10 mouse cellular contexts compared by ENCODE assay signal in the genomic region with DNA sequence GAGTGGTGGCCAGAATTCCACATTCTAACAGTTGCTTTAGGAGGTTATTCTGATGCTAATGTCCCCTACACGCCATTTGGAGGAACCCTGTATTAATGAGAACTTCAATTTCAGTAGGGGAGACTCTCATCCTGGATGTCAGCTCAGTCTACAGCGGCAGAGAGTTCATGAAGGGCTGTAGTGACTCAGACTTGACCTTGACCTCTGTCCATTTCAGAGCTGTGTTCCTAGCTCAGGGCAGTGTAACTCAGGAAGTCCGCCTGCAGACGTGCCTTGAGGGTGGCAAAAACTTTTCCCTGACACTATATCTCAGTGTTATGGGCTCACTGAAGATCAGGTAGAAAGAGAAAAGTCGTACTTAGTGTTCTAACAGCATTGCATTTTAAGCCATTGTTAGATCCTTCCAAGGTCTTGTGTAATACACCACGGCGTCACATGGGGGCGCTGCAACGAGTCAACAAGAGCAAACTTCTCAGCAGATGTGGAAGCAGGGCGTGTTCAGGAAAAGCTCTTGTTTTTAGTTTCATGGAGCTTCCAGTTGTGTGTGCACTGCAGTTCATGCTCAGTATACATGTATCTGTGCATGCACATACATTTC.
DNase-seq lines count a peak whose midpoint lies in the region; ATAC-seq and TF ChIP-seq lines count a peak whose summit lies in the region.
"Had no signal": no experiment of that assay in that cellular context is flagged by ENCODE, and none has a peak within 500 bp of the region (broad histone marks: within the 10 kb centered on the region; RNA-seq: fewer than 3 reads in every experiment).

No protein-coding gene starts in this region.

- H3K4me3 ChIP-seq in cortical plate, adult 2 months (ENCODE audit: insufficient read depth, low read length), result no peak overlapping the region
- no peak overlapping the region for H3K4me3 ChIP-seq in limb, embryonic 14.5 days (replicated peaks; ENCODE audit: low read length)
- H3K4me3 ChIP-seq: heart, embryonic 15.5 days; neural tube, embryonic 12.5 days had no signal

- WGBS in limb, embryonic 14.5 days, result 55% methylated on average over 10 of the region's 10 CpGs

- no peak overlapping the region for H3K4me2 ChIP-seq in limb, embryonic 14.5 days (replicated peaks; ENCODE audit: low read depth, low read length, severe bottlenecking)
- H3K4me2 ChIP-seq: heart, embryonic 15.5 days had no signal

- TF ChIP-seq POLR2A in cortical plate, adult 2 months (IDR thresholded peaks at IDR 0.05; ENCODE audit: extremely low read depth, insufficient read depth, low read length), result no peak
- TF ChIP-seq POLR2A in limb, embryonic 14.5 days (IDR thresholded peaks at IDR 0.05; ENCODE audit: borderline replicate concordance, extremely low read depth, insufficient read depth, insufficient read length), result no peak

- intact Hi-C loops in heart, postnatal 36 days (cut with DNase I), result loop anchor here (1.0 kb wide), 1 partner anchor 418 kb away; no protein-coding TSS in a partner anchor

- H3K9me3 ChIP-seq in limb, embryonic 14.5 days (ENCODE audit: control insufficient read depth, low read length), result no peaks in the 10 kb centered on the region
- H3K9me3 ChIP-seq: heart, embryonic 15.5 days; neural tube, embryonic 12.5 days had no signal

- peak; percentile 63 for TF ChIP-seq CTCF in cortical plate, adult 2 months (IDR thresholded peaks at IDR 0.05; ENCODE audit: extremely low read depth, insufficient read depth, low read length)

- no peak overlapping the region for H3K27ac ChIP-seq in cortical plate, adult 2 months (ENCODE audit: insufficient read depth, low read length)
- no peak overlapping the region for H3K27ac ChIP-seq in limb, embryonic 14.5 days (replicated peaks; ENCODE audit: low read depth, low read length)
- H3K27ac ChIP-seq: heart, embryonic 15.5 days; neural tube, embryonic 12.5 days had no signal

- DNase-seq in adrenal gland, adult (ENCODE audit: inconsistent age in 2 of 2, low spot score in 1 of 2), result peak; percentile 44 to 82
- DNase-seq in adrenal gland, adult 8-10 months, result no peak
- peak; percentile 30 to 55 for DNase-seq in right cerebral cortex, postnatal 10 days (ENCODE audit: low spot score in 2 of 2)
- DNase-seq in right cerebral cortex, adult 18-20 months, result no peak
- DNase-seq in heart, postnatal 36 days, result peak; percentile 57 to 76
- DNase-seq in limb, embryonic 14.5 days (ENCODE audit: low spot score), result peak; percentile 37
- peak; percentile 62 for DNase-seq in splenic B cell, adult 2 months (ENCODE audit: low read depth, low spot score)

- no peaks in the 10 kb centered on the region for H3K36me3 ChIP-seq in limb, embryonic 14.5 days (ENCODE audit: control insufficient read depth, insufficient read depth, low read length)
- H3K36me3 ChIP-seq in splenic B cell, adult 2 months (ENCODE audit: control insufficient read depth, insufficient read depth, low read length, poor library complexity, severe bottlenecking), result no peaks in the 10 kb centered on the region
- H3K36me3 ChIP-seq: heart, embryonic 15.5 days; neural tube, embryonic 12.5 days had no signal

- H3K27me3 ChIP-seq in limb, embryonic 14.5 days (ENCODE audit: control insufficient read depth, insufficient read depth, low read length), result no peaks in the 10 kb centered on the region
- no peaks in the 10 kb centered on the region for H3K27me3 ChIP-seq in splenic B cell, adult 2 months (ENCODE audit: control insufficient read depth, insufficient read depth, low read length, poor library complexity, severe bottlenecking)
- H3K27me3 ChIP-seq: heart, embryonic 15.5 days; neural tube, embryonic 12.5 days had no signal

- no peak for ATAC-seq in limb, embryonic 14.5 days (ENCODE audit: low FRiP score, low read depth)

- no peaks in the 10 kb centered on the region for H3K4me1 ChIP-seq in cortical plate, adult 2 months (ENCODE audit: control insufficient read depth, insufficient read depth, low read length)
- no peaks in the 10 kb centered on the region for H3K4me1 ChIP-seq in limb, embryonic 14.5 days (ENCODE audit: control insufficient read depth, insufficient read depth, low read length)

- no peak overlapping the region for H3K9ac ChIP-seq in limb, embryonic 14.5 days (ENCODE audit: low read depth, low read length, severe bottlenecking)
- H3K9ac ChIP-seq: heart, embryonic 15.5 days; neural tube, embryonic 12.5 days had no signal

Comparison
In these comparisons a context has a peak if more than half of its experiments do, and no peak if none do; other contexts are left out.
1. DNase-seq: peak in adrenal gland, adult (2 of 2), right cerebral cortex, postnatal 10 days (2 of 2), heart, postnatal 36 days (2 of 2), limb, embryonic 14.5 days (single experiment) and splenic B cell, adult 2 months (single experiment); none in adrenal gland, adult 8-10 months (single experiment) and right cerebral cortex, adult 18-20 months (single experiment).